Mouse (Mus musculus): Measurements from ENCODE around the gene Armh1.
A peak's percentile ranks its signal among the peaks of the same experiment; 100 is the strongest.

Gene Armh1

DNA sequence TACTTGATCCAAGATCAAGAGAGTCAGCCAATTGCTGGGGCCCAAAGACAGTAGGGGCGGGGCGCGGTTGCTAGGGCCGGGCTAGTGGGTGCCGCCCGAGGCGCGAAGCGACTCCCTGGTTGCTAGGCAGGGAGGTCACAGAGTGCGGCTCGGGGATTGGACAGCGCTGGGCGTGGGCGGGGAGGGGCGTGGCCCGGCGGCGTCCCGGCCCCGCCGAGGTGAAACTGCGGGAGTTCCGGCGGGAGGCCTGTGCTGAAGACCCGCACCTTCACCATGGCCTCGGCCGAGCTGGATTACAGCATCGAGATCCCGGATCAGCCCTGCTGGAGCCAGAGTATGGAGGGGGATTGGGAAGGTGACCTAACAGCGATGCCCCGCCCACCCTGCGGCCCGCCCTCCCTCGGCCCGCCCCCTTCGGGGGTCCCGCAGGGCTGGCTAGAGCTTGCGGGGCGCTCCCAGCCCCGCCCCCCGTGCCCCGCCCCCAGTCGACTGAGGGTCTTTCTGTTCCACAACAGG is at the start of gene Armh1, which contains the start of gene Tmem53:
Armh1 (minus strand) TSS at position 325 of the 516 bp plus-strand sequence.
Tmem53 (plus strand) TSS at position 151 of the 516 bp plus-strand sequence.
- DNase-seq (ENCODE audit: low spot score in 2 of 2) = peak; percentile 45 to 68

GRCm38 (mm10) chr4:117299921-117300320 is 48.0 kb upstream of the Armh1 start:
- no peak for DNase-seq (ENCODE audit: low spot score in 2 of 2)

DNA sequence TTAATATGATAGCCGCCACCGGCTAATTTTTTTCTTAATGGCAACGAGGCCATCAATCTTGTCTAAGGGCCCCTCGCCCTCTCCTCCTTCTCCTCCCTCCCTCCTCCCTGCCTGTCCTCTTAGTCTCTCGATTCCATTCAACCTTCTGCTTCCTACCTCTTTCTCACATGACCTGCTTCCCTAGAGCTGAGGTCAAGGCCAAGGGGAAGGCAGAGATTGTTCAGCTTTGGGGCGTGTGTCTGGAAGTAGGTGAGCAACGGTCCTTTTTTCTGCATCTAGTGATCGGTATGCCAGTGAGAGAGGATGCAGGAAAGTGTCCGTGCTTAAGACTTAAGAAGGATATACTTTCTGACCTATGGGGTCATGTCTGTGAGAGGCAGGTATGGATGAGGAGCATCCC is 45.9 kb upstream of the Armh1 start:
- no peak for DNase-seq (ENCODE audit: low spot score in 2 of 2)

DNA sequence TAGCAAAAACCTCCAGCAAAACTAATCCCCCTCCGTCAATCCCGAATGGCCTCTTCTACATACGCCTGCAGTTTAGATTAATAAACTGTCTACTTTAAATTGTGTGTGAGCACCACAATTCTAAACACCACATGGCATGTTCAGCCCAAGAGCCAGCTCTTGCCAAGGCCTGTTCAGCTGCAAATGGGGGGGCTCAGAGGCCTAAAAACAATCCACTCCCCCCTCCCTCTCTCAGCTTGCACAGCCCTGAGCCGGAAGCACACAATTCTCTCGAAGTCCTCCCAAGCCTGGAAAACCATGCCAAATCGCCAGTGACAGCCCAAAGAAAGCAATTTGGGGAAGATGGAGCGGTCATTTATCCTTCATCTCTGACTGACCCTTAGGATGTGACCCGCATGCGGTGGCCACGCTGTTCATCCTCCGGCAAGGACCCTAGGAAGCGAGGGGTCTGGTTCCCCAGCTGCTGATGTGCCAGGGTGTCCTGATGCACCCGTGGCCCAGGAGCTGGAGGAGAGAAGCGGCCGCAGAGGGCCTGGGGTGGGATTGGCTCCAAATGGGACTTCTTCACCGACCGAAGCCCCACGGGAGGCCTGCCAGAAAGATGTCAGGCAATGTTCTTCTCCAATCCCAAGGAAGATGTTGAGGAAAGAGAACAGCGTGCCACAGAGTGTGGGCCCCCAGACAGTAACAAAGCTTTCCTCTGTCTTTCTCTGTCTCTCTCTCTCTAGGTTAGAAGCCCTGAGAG is 45.1 kb upstream of the Armh1 start:
- DNase-seq (ENCODE audit: low spot score in 2 of 2) = no peak

- DNase-seq (ENCODE audit: low spot score in 2 of 2) = no peak
Measured at GRCm38 (mm10) chr4:117291696-117292095, 39.8 kb upstream of the Armh1 start.

GRCm38 (mm10) chr4:117288927-117289801 is 37.2 kb upstream of the Armh1 start:
- peak; percentile 38 to 56 for DNase-seq (ENCODE audit: low spot score in 2 of 2)

DNA sequence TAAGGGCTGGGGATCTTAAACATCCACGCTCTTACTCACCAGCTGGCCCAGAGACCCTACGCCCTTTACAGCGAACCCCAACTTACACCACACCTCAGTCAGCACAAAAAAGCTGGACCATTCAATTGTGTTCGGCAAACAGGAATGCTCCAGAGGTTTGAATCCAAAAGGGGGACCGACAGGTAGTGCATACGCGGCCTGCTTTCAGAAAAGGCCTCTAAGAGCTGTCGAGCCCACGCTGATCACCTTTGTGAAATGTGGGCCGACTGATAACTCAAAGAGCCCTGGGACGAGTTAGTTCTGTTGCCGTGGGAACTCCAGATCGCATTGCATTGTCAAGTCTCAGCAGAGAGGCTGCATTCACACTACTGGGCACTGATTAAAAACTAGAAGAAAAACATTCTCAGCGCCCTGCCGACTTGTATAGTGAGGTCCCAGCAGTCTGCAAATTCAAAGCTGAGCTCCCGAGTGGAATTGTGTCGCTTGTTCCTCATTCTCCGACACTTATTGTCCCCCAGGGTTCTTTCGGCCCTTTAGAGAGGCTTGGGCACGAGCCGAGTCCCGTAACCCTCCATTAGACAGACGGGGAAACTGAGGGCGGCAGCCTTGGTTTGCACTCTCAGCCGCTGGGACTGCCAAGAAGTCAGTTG is 36.5 kb upstream of the Armh1 start:
- DNase-seq (ENCODE audit: low spot score in 2 of 2) = no peak

DNA sequence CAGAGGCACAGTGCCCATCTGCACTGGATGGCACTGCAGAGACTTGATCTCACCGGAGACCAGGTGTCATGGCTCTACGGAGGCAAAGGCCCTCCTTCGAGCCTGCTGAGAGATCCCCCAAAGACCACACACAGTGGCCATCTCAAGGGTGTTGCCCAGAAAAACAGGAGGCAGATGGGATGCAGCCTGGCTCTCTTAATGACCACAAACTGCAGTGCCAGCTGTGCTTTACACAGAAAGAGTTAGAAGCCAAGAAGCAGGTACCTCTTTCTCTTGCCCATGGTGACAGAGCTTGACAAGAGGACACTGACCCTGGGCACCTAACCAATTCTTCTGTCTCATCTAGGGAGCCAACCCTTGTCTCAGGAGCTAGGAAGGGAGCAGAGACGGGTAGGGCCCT is 32.4 kb upstream of the Armh1 start:
- no peak for DNase-seq (ENCODE audit: low spot score in 2 of 2)

DNA sequence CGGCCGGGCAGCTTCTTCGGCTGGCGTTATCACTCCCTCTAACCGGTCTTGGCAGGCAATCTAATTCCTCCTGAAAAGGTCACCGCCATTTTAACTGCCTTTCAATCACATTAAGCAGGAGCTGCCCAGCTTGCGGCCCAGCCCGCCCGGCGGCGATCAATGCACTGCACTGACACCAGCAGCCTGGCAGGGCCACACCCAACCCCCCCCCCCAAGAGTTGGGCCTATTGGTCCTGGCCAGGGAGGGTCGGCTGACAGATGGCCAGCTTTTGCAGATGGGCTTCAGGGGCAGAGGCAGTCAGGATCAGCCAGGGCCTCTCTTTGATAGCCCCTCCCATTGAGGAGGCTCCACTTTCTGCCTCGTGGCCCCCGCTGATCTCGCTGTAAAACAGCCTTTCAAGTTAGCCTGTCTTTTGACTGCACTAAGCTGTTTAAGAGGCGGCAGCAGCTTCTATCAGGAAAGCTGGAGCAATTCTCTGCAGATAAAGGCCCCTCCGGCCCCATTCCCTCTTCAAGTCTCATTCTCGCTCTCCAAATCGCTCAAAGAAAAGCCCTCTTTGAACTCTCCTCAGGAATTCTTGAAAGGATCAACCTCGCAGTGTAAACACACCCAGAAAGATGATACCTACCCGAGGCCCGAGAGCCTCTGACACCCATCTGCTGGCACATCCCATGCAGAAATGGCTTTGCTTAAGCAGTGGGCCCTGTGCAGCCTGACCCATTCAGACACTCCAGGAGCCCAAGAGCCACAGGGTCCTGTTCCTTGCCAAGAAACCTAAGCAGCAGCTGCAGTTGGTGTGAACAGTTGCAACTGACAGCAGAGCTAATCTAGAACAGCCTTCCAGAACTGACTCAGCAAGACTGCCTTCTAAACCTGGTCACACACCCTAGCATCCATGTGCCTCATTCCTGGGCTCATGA is 31.6 kb upstream of the Armh1 start:
- DNase-seq (ENCODE audit: low spot score in 2 of 2) = no peak

GRCm38 (mm10) chr4:117281090-117281845 is 29.3 kb upstream of the Armh1 start:
- no peak for DNase-seq (ENCODE audit: low spot score in 2 of 2)

GRCm38 (mm10) chr4:117280397-117280930 is 28.5 kb upstream of the Armh1 start:
- DNase-seq (ENCODE audit: low spot score in 2 of 2) = no peak

DNA sequence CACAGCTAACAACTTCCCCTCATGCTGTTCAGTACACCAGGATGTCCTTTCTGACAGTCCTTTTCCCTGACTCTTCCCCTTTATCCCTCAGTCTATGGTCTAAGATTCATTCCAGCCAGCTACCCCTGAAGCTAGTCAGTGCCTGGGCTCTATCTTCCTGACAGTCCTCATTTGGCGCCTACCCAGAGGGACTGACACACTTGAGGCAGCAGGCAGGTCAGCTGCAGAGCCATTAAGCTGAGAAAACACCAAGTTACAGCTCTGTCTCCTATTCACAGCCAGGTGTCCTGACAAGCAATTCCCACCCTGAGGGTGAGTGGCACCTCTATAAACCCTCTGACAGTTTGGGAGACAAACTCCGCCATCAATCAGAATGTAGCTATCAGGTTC is 27.3 kb upstream of the Armh1 start:
- no peak for DNase-seq (ENCODE audit: low spot score in 2 of 2)

DNA sequence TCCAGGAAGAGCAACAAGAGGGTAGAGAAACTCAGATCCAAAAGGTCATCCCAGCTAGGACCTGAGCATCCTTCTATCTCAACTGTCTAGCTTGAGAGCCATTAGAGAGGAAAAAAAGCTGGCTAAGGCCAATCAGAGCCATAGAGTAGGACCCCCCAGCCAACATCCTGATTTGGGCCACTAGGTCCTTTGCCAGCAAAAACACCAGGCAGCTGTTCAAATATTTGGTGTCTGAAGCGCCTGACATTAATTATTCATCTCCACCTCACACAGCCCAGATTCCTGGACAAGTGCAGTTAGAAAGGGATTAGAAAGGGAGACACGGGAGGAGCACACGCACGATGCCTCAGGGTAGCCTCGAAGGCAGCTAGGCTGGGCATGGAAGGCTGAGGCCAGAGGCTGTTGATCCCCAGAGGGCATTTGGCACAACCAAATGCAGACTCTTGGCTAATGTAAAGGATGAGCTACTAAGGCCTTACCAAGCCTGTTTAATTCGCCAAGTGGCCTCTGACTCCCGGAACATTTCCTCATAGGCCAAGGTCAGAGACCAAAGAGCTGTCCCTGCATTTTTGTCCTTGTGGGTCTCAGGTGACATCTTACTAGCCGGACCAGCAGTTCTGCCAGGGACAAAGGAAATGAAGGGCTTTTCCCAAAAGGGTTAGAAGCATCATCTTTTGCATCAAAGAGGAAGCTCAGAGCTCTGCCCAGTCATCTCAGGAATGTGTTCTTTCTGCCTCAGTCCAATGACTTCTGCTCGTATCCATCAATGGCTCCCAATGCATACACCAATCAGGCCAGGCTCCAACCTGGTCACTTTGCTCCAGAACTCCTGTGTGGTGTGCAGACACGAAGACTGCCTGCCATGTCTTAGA is 26.7 kb upstream of the Armh1 start:
- DNase-seq (ENCODE audit: low spot score in 2 of 2) = no peak

DNA sequence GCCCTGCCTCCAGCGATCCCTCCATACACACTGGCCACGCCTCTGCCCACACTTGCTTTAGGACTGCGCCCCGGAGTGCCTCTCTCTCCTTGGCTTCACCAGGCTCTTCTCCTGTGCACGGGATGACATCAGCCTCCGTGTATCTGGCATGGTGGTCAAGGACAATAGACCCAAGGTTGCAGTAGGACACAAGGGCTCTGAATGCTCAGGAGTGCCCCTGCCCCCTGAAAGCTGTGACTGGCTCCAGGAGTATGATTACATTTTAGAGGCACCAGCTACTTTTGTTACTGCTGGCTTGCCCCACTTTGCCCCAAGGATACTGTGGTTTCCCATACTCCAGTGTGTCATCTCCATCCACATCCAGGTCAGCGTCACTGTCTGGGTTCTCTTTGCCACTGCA is 25.8 kb upstream of the Armh1 start:
- no peak for DNase-seq (ENCODE audit: low spot score in 2 of 2)

GRCm38 (mm10) chr4:117277021-117277420 is 25.1 kb upstream of the Armh1 start:
- no peak for DNase-seq (ENCODE audit: low spot score in 2 of 2)

DNA sequence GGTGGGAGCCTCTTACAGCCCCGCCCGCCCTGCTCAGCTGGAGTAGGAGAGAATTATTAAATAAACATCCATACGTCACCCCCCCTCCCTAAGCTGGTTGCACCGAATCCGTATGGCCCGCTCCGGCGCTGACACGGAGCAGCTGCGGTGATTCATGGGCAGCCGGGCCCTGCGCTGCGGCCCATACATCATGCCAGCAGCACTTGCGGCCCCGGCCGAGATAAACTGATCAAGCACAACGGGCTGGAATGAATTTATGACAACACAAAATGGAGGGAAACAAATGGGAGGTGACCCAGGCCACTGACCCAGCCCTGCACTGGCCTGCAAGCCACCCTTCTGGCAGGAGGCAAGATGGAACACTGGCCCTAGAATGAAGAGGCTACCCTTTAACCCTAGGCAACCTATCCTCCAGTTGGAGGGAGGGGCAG is 24.4 kb upstream of the Armh1 start:
- DNase-seq (ENCODE audit: low spot score in 2 of 2) = no peak

- DNase-seq (ENCODE audit: low spot score in 2 of 2) = no peak
Measured at GRCm38 (mm10) chr4:117274720-117275119, 22.8 kb upstream of the Armh1 start.

DNA sequence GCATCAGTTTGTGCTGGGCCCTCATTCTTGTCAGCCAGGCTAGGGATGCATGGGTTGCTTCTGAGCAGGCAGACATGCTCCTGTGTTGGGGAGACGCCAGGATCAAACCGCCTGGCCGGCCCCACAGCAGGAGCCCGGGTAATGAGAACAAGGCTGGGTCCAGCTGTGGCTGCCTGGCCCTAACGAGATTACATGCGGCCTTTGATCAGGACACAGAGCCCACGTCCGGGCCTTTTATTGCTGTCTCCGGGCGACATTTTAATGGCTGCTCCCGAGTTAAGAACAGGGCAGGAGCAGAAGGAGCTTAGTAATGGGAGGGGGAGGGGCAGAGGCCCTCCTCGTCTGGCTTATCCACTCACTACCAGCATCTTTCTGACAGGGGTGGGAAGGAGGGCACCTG is 20.5 kb upstream of the Armh1 start:
- DNase-seq (ENCODE audit: low spot score in 2 of 2) = no peak

DNA sequence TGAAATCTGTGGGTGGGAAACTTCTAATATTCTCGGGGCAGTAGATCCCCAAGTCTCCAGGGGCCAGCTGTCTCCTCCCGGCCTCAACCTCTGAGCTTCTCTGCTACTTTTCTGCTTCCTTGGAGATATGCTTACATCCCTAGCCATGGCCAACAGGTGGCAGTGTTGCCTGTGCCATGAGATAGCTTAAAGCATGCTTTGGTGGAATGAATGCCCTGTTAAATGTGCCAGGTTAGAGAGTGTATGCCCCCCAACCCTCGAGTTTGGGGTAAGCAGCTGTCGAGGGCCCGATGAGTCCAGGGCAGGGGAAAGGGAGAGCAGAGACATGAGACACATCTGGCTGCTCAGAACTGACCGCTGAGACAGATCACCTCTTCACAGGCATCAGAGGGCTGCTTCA is 18.4 kb upstream of the Armh1 start:
- peak; percentile 71 for DNase-seq (ENCODE audit: low spot score in 2 of 2)

Data from frontal cortex, postnatal 25 days (tissue).